Mouse (Mus musculus) gastrocnemius, postnatal 14 days (tissue): ENCODE results near the gene Esrrg. TPM values are rescaled to one million over a fixed set of nuclear protein-coding genes. Genes with fewer than 3 reads are reported as not detected.

Experiments
- DNase-seq: peaks from one replicate; pipeline ENCODE4 v3.0.0; 2021; ENCODE audit warnings: mixed read lengths
- intact Hi-C: fragments of 180-260 bp; cut with DNase I; formaldehyde crosslinking; loops from one replicate; pipeline ENCODE4 v1.15.1; 2025; ENCODE audit warnings: low total_unique reads
- total RNA-seq, 2 experiments: library from RNA; stranded (reverse); gene quantifications; 2 replicates each; pipeline ENCODE4 v1.2.3; 2021

The Esrrg gene
- total RNA-seq, 2 experiments from 2014 or later, result 10.5 to 16.2 TPM

DNA sequence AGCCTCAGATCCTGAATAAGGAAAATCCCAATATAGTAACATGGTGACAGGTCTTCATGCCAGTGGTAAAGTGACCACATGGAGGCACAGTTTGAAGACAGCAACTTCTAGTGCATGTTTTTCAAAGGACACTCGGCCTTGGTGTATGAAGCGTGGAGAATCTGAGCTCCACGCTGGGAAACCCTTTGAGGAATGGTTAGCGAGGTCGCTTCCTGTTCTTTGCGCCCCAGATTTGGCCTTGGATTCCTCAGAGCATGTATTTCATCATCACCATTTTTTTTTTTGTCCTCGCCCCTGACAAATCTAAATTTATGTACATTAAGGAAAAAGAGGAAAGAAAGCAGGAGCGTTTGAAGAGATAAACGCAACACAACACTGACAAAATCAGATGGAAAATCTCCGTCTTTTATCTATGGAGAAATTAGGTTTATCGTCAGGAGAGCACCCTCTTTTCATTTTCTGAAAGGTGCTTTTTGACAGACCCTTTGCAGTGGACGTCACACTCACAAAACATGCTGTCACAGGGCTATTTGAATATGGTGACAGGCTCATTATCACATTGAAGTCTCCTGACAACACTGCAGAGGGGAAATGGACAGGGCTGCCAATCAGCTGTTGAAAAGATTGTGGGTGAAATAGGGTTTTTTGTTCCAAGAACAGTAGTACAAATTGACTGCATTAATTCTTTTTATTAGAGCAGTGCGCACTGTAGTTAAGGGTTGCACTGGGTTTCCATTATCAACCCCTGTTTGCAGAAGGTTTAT, 476.7 kb downstream of the Esrrg start:
- no peak for DNase-seq
- intact Hi-C loops, result no loop called here

DNA sequence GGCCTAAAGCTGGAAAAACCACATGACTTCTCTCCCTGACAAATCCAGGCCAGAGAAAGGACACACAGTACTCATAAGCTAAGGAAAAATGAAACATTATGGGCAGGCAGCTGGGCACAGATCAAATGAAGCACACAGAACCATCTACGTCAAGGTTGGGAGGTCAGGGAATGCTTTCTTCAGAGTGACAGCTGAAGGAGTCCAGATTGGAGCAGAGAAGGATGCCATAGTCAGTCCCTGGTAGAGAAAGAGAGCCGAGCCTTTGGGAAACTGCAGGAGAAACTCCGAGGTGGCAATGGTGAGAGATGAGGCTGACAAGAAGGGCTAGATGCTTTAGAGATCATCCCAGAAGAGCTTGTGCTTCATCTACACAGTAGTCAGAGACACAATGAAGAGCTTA, 485.1 kb downstream of the Esrrg start:
- no peak for DNase-seq
- intact Hi-C loops, result no loop called here

DNA sequence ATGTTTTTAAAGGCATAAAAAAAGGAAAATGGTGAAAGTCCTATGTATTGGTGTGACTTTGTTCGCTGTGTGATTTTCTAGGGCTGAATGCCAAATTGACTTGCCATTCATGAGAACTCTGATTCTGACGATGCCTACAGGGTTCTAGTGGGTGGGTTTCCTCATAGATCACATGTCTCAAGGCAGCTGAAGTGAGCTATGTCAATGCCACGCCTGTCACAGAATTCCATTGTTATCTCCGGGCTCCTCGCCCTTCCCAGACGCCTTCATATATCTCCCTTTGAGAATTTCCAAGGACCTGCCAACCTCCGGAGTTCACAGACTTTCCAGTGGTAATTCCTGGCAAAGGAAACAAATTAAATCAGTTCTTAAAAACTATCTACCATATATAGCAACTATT, 493.2 kb downstream of the Esrrg start:
- intact Hi-C loops, result no loop called here
- no peak for DNase-seq

DNA sequence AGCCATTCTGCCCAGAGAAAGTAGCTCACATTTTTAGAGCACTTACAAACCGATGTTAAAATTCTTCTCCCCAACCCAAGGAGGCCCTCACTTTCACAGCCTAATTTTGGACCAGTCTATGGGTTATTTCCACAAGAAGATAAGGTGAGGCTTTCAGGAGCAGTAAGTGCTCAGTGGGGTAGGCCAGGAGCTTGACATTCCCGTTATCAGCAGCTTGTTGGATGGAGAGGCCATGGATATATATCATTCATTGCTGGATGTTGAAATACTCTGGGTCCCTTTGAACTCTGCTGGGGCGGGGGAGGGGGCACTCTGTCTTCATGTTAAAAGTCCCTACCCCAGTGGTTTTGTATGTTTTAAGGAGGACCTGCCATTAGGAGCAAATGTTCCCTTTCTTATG, 494.6 kb downstream of the Esrrg start:
- intact Hi-C loops, result no loop called here
- DNase-seq, result no peak

DNA sequence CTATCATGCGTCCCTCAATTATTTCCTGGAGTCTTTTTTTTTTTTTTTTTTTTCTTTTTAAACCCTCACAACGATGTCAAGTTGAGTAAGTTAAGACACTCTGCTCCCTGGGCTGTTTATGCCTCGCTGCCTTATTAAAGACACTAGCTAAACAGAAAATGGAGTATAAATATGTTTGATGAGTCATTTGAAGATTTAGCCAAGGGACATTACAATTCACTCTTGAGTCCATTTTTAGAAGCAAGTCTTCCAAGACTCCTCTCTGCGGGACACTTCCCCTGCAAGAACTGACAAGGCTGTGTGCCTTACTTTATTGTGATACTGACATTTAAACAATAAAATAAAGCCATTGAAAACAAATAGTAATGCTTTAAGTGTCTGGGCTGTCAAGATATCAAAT, 496.9 kb downstream of the Esrrg start:
- no peak for DNase-seq
- intact Hi-C loops, result no loop called here

DNA sequence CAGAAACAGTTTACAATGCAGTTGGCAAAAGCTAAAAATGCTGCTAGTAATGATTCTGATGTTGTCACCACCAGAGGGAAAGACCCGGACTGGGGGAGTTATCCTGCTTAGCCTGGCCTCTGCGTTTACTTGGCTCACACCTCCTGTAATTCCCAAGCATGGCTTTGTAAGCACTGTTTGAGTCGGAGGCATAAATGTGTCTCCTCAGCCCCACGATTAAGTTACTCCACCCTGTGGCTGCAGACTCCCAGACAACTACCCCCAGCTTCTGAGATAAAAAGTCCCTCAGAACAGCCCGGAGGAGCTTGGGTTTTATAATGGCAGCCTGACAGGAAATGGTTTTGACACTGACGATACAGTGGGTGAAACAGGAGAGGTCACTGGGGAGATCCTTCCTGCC, 499.4 kb downstream of the Esrrg start:
- DNase-seq, result peak; percentile 4
- intact Hi-C loops, result no loop called here

DNA sequence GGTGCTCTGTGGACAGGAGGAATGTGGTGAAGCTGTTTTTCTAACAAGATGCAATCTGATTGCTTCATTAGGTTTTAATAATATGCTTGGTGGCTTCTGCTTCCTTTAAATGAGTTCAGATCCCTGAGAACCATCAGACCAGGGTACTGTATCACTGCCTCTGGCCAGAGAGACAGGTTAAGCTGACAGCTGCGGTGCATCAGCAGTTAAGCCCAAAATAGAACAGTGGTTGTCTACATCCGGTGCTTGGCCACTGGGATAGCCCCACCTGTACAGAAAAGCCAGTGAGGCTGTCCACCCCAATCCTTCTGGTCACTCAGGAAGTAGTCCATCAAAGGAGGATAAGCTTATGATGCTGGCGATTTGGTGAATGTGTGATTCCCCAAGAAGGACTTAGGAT, 503.0 kb downstream of the Esrrg start:
- DNase-seq, result no peak
- intact Hi-C loops, result no loop called here

DNA sequence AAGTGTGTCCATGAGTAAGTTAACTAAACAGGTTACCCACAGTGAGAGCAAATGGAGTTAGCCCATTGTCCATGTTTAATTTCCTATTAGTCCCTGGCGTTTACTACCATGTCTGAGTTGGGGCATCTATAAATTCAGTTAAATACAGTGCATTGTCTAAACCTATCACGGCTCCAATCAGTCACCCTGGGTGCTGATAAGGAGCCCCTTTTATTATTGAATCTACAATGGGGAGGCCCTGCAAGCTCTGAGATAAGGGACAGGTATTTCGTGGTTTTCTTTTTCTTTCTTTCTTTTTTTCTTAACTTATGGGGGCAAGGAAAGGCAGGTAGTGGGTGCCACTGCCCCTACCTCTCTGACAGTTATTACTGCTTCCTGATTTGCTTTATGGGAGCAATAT, 504.6 kb downstream of the Esrrg start:
- no peak for DNase-seq
- intact Hi-C loops, result no loop called here

DNA sequence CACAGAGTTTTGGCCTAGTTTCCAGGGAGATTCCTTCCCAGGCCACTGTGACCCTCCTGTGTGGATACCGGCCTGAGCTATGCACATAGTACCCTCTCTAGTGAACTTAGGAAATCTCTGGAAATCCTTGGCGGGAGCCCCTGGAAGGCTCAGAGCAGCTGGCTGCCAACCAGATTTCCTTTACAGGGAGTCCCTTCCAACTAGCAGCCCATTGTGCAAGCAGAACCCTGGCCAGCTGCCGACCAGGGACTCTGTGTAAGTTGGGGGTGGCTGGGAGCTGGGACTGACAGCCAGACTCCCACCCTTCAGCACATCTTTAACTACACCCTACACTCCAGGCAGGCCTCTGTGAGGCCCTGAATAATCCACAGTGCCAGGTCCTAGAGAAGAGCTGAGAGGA, 509.5 kb downstream of the Esrrg start:
- intact Hi-C loops, result no loop called here
- peak; percentile 81 for DNase-seq

DNA sequence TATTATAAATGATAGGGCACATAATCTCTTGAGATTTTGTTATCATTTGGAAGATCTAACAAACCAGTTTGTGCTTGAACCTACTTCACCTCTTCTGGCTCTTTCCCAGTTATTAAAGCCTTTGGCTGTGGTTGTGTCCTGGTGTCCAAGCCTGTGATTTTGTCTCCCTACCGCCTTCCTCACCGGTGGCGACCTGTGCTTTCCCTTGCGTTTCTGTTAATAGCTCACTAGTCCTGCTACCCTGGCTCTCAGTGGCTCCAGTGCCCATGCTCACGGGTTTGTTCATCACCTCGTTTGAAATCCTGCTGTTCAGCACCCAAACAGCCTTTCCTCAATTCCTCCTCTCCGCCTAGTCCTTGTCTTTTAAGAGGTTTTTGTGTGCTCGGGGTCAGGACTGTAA, 511.2 kb downstream of the Esrrg start:
- no peak for DNase-seq
- intact Hi-C loops, result no loop called here

DNA sequence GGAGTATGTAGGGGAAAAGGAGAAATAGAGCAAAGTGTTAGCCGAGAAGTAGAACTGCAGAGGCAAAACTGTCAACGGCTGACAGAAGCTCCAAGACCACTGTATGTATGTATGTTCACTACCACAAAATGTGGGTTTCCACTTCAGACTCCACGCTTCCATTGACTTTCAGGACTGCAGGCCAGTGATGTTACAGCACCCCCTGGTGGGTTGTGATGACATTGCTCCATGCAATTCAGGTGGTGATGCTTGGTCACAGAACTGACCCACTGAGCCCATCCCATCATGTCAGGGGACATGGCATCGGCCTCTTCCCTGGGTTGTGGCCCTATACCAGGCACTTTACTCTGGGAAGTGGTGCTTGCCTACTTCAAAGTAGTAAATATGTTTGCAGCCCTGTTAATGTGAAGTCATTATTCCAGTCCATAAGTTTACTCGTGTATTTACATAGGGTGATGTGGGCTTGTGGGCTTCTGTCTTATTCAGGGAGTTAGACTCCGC, 517.0 kb downstream of the Esrrg start:
- intact Hi-C loops, result no loop called here
- no peak for DNase-seq

DNA sequence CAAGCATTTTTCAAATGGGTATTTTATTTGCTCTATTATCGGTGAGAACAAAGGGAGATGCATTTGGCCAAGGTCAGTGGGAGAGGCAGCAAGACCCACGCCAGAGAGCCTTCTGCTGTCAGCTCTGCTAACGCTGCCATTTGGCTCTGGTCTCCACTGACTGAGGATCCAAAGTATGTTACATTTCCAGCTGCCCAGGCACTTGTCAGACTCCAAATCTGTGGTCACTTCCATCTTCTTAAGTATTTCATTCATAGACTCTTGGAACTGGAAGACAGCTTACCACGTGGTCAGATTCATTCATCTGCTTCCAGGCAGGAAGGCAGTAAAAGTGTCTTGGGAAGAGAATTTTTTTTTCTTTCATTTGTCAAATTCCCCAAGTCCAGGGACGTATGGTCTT, 527.5 kb downstream of the Esrrg start:
- peak; percentile 26 for DNase-seq
- intact Hi-C loops, result no loop called here

DNA sequence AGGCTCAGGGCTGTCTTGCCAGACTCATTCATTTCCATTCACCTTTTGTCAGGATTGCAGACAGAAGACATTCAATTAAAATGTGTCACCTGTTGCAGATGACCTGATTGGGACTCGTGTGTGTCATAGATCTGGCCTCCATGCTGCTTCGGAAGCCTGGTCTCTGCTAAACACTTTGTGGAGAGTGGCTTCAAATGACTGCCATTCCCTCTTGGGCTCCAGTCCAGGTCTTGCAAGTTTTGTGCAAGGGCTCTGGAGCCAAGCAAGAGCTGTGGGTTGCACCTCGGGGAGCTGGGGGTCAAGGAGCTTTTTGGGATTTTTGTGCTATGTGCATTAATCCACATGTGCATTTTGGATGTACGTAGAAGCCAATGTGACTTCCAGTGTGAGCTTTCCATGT, 530.9 kb downstream of the Esrrg start:
- no peak for DNase-seq
- intact Hi-C loops, result no loop called here

DNA sequence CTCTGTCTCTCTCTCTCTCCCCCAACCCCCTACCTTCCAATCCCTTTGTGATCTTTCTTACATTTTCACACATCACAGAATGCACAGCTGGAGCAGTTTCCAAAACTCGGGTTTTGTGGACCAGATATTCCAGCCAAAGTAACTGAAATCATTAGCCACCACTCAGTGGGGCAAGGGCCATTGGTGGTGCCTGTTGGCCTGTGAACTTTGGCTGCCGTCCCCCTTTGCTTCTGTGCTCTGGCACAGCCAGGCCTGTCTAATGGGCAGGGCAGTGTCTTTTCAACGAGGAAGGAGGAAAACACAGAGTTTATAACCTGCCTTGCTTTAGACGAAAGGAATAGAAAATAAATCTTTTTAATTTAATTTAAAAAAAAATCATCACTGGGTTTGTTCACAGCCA, 531.6 kb downstream of the Esrrg start:
- intact Hi-C loops, result no loop called here
- DNase-seq, result no peak

DNA sequence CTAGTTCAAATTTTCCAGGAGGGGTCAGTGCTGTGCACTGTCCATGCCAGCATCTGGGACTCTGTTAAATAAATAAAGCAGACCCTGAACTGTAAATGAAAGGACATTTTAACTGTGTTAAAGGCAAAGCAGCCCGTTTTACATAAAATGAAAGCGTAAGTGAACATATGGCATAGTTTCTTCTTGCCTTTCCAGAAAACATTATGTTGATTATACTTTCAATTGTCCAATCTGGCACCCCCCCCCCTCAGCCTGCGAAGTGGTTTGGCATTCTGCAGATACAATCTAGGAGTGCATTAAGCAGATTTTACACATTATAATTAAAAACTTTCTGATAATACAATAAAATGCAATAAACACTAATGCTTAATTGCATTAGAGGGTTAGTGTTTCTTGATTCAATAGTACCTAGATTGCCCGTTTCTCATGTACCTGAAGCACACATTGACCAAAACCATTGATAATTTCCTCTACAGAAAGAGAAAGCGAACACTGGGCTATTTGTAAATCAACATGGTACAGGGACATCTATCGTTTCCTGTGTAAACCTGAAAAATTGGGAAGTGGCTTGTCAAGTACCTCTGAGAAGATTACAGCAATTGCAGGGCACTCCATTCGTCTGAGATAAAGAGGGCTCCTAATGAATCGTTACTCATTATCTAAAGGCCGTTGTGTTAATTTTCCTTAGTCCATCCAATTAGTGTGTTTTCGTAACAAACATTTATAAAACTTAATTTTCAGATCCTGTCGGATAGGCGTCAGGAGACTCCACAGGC, 539.0 kb downstream of the Esrrg start:
- no peak for DNase-seq
- intact Hi-C loops, result no loop called here

DNA sequence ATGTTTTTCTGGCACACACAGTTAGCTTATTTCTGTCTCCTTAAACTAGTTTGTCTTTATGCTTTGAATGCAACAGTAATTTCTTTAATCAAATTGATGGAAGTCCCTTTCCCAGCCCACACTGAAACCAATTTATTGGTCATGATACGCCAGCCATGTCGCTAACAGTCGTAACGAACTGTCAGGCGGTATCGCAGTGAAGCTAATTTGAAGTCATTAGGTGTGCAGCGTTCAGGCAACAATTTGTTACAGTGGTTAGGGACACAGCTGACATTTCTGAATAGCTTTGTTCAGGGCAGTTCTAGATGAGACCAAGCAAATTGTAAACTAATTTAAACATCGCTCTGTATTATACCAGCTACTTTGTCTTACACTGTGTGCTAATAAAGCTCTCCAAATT, 542.5 kb downstream of the Esrrg start:
- intact Hi-C loops, result no loop called here

DNA sequence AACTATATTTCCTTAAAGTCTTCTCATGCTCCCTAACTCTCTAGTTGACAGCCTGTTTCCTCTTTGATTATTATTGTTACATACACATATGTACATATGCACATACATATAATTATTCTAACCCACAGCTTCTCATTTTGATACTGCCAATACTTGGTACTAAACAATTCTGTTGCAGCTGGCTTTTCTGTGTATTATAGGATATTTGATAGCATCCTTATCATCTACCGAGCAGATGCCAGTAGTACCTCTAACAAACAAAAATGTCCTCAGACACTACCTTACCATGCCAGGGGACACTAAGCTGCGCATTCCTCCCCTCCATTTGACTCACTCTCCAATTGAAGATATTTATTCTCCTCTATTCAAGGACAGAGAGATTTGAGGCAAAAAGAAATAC, 543.4 kb downstream of the Esrrg start:
- intact Hi-C loops, result no loop called here
- no peak for DNase-seq

More for the DNA sequence above, 542.5 kb downstream of the Esrrg start:
- no peak for DNase-seq

DNA sequence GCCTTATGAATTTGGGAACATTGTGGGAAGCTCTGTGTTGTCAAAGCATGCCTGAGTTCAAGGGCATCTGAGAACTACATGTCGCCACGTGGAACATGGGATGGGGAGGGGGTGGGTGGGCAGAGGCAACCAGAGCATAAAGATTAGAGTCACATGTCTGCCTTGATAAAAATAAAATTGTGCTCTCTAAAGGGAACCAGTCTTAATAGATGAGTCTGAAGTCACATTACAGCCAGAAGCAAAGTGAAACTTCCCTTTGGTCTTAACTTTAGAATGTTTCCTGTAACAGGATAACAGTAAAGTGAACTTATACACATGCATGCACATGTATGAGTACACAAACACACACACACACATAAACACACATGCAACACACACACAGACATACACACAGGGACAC, 545.1 kb downstream of the Esrrg start:
- DNase-seq, result no peak
- intact Hi-C loops, result no loop called here

DNA sequence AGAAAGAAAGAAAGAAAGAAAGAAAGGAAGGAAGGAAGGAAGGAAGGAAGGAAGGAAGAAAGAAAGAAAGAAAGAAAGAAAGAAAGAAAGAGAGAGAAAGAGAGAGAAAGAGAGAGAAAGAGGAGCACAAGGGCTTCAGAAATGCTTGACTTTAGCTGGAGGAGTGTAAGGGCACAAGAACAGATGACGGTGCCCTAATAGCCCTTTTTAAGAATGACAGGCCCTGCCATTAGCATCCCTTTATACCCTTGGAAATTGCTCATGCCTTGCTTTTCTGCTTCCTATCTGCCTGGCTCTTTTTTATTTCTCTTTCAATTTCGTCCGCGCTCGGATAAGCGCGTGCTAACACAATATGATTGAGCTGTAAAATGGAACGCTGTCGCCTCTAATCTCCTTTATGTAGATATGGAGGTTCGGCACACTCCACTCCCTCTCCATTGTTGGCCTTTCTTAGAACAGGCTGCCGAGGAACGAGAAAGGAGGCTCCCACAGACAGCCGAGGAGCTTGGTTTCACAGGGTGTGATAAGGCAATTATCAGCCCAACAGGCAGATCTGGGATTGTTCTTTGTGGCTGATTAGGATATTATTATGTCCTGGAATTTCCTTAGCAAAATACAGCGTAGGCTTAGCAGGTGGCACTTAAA, 546.0 kb downstream of the Esrrg start:
- intact Hi-C loops, result no loop called here
- no peak for DNase-seq

DNA sequence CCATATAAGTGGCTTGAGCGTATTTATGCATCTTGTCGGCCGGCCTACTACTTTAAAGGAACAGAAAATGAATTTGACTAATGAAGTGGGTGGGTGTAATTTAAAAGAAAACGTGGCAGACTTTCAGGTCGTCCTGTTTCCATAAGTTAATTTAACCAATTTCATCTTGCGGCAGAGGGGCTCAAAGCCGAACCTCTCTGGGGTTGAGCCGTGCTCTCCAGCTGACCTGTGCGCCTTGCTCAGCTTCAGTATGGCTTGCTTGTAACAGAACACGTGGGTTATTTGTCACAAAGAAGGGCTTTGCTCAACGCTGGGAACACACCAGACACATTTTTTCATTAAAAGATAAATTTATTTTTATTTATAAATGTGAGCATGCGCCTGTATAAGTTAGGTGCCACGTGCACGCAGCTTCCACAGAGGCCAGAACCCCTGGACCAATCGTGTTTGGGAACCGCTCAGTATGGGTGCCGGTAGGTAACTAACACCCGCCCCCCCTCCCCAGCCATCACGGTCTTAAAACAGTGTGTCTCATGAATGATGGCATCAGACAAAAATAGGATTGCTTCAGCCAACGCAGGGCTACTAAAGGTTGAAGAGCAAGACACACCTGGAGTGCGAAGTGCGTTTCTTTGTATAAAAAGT, 546.7 kb downstream of the Esrrg start:
- intact Hi-C loops, result no loop called here
- DNase-seq, result no peak
